Mouse (Mus musculus): ENCODE data around the gene Gpr137b. TPM values are rescaled to one million over a fixed set of nuclear protein-coding genes. Genes with fewer than 3 reads are reported as not detected.
"Not testable (repeated sequence)": the region's sequence is repeated elsewhere in the genome, so short reads cannot be mapped to it uniquely, and the experiment has no call there.

Gene Gpr137b
- polyA plus RNA-seq, 1 experiment from 2014 or later: 22.3 TPM

DNA sequence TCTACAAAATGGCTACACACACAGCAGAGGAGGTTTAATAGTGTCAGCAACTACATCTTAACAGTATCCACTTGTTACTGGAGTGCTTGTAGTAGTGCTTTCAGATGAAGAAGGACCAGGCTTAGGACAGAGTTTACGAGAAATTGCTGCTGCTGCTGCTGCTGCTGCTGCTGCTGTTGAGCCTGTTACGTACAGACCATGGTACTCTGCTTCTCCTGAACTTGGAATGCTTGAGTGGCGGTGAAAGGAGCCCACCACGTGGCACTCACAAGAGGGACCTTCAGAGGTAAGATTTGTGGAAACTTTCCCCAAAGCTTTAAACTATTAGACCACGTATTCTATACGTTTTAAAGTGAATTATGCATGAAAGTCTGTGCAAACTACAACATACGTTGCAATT, 35.2 kb downstream of the Gpr137b start:
- not testable (repeated sequence) for H3K9ac ChIP-seq (replicated peaks); H3K4me3 ChIP-seq; ATAC-seq (replicated peaks); H3K4me1 ChIP-seq; H3K27ac ChIP-seq (replicated peaks); H3K27me3 ChIP-seq; H3K4me2 ChIP-seq (replicated peaks); H3K9me3 ChIP-seq
- WGBS: 91% methylated on average over 7 of the region's 7 CpGs
- peaks cover 16% of the 10 kb centered on the region for H3K36me3 ChIP-seq

GRCm38 (mm10) chr13:13358097-13358496, 35.7 kb downstream of the Gpr137b start:
- not testable (repeated sequence) for H3K9me3 ChIP-seq; H3K9ac ChIP-seq (replicated peaks); ATAC-seq (replicated peaks); H3K27ac ChIP-seq (replicated peaks); H3K4me2 ChIP-seq (replicated peaks); H3K4me3 ChIP-seq; H3K27me3 ChIP-seq; H3K4me1 ChIP-seq
- H3K36me3 ChIP-seq: peaks cover 14% of the 10 kb centered on the region
- 87% methylated on average over 8 of the region's 8 CpGs for WGBS

DNA sequence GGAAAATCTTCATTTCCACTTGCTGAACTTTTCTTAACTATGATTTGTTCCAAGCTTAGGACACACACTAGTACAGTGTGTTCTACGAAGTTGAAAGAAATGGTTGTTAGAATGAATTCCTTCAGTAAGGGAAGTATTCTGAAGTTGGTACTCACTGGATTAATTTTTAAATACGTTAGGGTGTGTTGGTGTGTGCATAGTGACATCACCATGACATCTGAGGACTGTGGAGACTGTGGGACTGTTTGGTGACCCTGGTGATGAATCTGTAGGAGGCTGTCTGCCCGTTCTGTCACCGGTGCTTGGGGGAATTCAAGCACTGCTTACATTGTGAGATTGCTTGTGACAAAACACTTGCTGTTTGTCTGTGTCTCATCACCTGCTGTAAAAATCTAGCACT, 41.7 kb downstream of the Gpr137b start:
- 94% methylated on average over 4 of the region's 4 CpGs for WGBS
- not testable (repeated sequence) for ATAC-seq (replicated peaks); H3K9me3 ChIP-seq; H3K4me2 ChIP-seq (replicated peaks); H3K27me3 ChIP-seq; H3K4me3 ChIP-seq; H3K9ac ChIP-seq (replicated peaks); H3K27ac ChIP-seq (replicated peaks); H3K36me3 ChIP-seq; H3K4me1 ChIP-seq

GRCm38 (mm10) chr13:13350681-13351080, 43.1 kb downstream of the Gpr137b start:
- H3K27ac ChIP-seq (replicated peaks); H3K9me3 ChIP-seq; ATAC-seq (replicated peaks); H3K4me3 ChIP-seq; H3K27me3 ChIP-seq; H3K4me1 ChIP-seq; H3K4me2 ChIP-seq (replicated peaks); H3K36me3 ChIP-seq; H3K9ac ChIP-seq (replicated peaks): not testable (repeated sequence)
- 77% methylated on average over 7 of the region's 7 CpGs for WGBS

- Histone ChIP-seq H3K4me2 (replicated peaks) (no peak overlapping the region), H3K36me3 (no peaks in the 10 kb centered on the region), H3K4me3 (no peak overlapping the region), H3K9ac (replicated peaks) (no peak overlapping the region), H3K9me3 (no peaks in the 10 kb centered on the region), H3K27me3 (no peaks in the 10 kb centered on the region), H3K27ac (replicated peaks) (no peak overlapping the region), H3K4me1 (no peaks in the 10 kb centered on the region)
- WGBS: 66% methylated on average over 4 of the region's 4 CpGs
- no peak for ATAC-seq (replicated peaks)
Measured at GRCm38 (mm10) chr13:13349288-13349687, 44.5 kb downstream of the Gpr137b start.

DNA sequence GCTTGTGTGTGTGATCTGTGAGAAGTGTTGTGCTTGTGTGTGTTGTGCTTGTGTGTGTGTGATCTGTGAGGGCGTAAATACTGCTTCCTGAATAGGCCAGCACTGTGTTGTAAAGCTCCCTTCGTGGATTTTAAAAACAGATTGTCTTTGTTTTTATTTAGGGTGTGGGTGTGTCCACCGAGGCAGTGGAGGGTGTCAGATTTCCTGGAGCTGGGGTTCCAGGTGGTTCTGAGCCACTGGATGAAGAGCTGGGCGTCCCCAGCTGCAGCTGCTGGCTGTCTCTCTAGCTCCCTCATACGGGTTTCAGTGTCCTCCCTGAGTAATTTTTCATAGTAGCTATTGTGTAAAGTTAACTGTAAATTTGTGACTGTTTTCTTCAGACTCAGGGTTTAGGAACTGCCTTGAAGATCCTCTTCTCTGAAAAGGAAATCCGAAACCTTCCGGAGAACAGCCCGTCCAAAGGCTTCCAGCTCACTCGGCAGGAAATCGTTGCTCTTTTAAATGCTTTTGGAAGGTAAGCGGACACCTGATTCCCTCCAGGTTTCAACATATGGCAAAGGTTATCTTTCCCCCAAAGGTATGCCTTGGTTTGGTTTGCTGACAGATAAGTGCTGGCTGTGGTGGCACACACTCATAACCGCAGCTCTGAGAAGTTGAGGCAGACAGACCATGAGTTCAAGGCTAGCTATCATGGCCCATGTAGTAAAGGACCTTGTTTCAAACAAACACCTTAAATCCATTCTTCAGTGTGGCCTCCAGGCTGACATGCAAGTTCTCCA, 46.0 kb downstream of the Gpr137b start:
- H3K9me3 ChIP-seq; H3K4me3 ChIP-seq; H3K27ac ChIP-seq (replicated peaks); H3K9ac ChIP-seq (replicated peaks); H3K4me1 ChIP-seq; ATAC-seq (replicated peaks); H3K36me3 ChIP-seq; H3K4me2 ChIP-seq (replicated peaks); H3K27me3 ChIP-seq: not testable (repeated sequence)
- WGBS: 42% methylated on average over 12 of the region's 12 CpGs

DNA sequence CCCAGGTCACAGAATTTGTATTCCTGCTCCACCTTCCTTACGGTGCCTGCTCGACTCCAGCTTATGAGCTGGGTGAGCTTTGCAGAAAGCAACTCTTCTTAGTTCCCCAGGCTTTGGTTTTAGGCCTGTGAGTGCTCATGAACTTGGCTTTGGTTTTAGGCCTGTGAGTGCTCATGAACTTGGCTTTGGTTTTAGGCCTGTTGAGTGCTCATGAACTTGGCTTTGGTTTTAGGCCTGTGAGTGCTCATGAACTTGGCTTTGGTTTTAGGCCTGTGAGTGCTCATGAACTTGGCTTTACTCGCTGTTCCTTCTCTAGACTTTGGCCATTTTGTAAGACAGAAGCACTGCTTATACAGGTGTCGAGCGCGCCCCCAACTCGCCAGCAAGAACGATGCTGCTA, 56.5 kb downstream of the Gpr137b start:
- not testable (repeated sequence) for H3K36me3 ChIP-seq; H3K4me2 ChIP-seq (replicated peaks); H3K27me3 ChIP-seq; H3K4me3 ChIP-seq; H3K27ac ChIP-seq (replicated peaks); H3K9me3 ChIP-seq; H3K9ac ChIP-seq (replicated peaks); ATAC-seq (replicated peaks); H3K4me1 ChIP-seq
- 95% methylated on average over 8 of the region's 8 CpGs for WGBS

DNA sequence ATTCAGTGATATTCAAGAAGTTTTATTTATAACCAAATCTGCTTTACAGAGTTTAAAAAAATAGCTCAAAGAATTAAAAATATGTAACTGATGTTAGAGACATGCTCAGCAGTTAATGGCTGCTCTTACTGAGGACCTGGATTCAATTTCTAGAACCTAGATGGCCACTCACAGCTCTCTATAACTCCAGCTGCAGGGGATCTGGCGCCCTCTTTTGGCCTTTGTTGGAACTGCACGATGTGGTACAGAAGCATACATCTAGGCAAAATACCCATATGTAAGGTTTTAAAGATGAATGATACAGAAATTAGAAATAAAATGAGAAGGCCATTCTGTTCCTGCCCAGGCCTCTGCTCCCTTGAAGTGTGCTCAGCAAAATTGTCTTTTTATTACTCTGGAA, 64.9 kb downstream of the Gpr137b start:
- H3K27me3 ChIP-seq: no peaks in the 10 kb centered on the region
- WGBS: 5% methylated on average over 2 of the region's 2 CpGs
- no peak overlapping the region for H3K4me2 ChIP-seq (replicated peaks)
- H3K9me3 ChIP-seq: no peaks in the 10 kb centered on the region
- H3K9ac ChIP-seq (replicated peaks): no peak overlapping the region
- no peaks in the 10 kb centered on the region for H3K36me3 ChIP-seq
- no peak overlapping the region for H3K27ac ChIP-seq (replicated peaks)
- no peak for ATAC-seq (replicated peaks)
- H3K4me3 ChIP-seq: no peak overlapping the region
- no peaks in the 10 kb centered on the region for H3K4me1 ChIP-seq

Other genes starting within 250 kb of the Gpr137b start
- not detected in 2 replicates for gene Prl2c5, start 211.3 kb downstream of the Gpr137b start, polyA plus RNA-seq (2015; fragmentation: Nextera tagmentation; extraction: Ambion mirVana)
- 16.7 and 22.1 TPM in 2 replicates for gene Nid1, start 43.5 kb upstream of the Gpr137b start, polyA plus RNA-seq (2015; fragmentation: Nextera tagmentation; extraction: Ambion mirVana)
- 4.1 and 4.8 TPM in 2 replicates for gene Lyst, start 196.4 kb upstream of the Gpr137b start, polyA plus RNA-seq (2015; fragmentation: Nextera tagmentation; extraction: Ambion mirVana)

Measured in forebrain, embryonic 15.5 days (tissue).